Mouse (Mus musculus) splenic B cell, adult 2 months (primary cell): ENCODE measurements around the gene Thnsl1.

Source experiments
- DNase-seq: peaks from one replicate; pipeline ENCODE4 v3.0.0-alpha.2; 2011; ENCODE audit warnings: low read depth, low spot score
- H3K27me3 ChIP-seq: 2 replicates; pipeline ENCODE4 v1.6.1; 2012; ENCODE audit warnings: mild to moderate bottlenecking, low read length, moderate library complexity, mixed read lengths; ENCODE audit not compliant: control insufficient read depth, poor library complexity, insufficient read depth, severe bottlenecking
- H3K36me3 ChIP-seq: 2 replicates; pipeline ENCODE4 v1.6.1; 2012; ENCODE audit warnings: mild to moderate bottlenecking, low read length, moderate library complexity, mixed read lengths; ENCODE audit not compliant: control insufficient read depth, poor library complexity, insufficient read depth, severe bottlenecking

Thnsl1 gene

GRCm38 (mm10) chr2:21204912-21205830, at the start of gene Thnsl1, which contains the start of gene Enkur:
Gene Thnsl1 (plus strand): TSS chr2:21205724.
Gene Enkur (minus strand): TSS chr2:21205365.
- DNase-seq: peak; percentile 99
- Histone ChIP-seq H3K27me3 (no peaks in the 10 kb centered on the region), H3K36me3 (no peaks in the 10 kb centered on the region)

GRCm38 (mm10) chr2:21164296-21164695, 41.2 kb upstream of the Thnsl1 start:
- DNase-seq: no peak
- H3K36me3 ChIP-seq: no peaks in the 10 kb centered on the region
- H3K27me3 ChIP-seq: no peaks in the 10 kb centered on the region

- H3K36me3 ChIP-seq: no peaks in the 10 kb centered on the region
- no peak for DNase-seq
- no peaks in the 10 kb centered on the region for H3K27me3 ChIP-seq
Measured at GRCm38 (mm10) chr2:21167916-21168315, 37.6 kb upstream of the Thnsl1 start.

GRCm38 (mm10) chr2:21172797-21173196, 32.7 kb upstream of the Thnsl1 start:
- no peaks in the 10 kb centered on the region for H3K36me3 ChIP-seq
- H3K27me3 ChIP-seq: no peaks in the 10 kb centered on the region
- DNase-seq: no peak

GRCm38 (mm10) chr2:21179136-21179535, 26.4 kb upstream of the Thnsl1 start:
- no peaks in the 10 kb centered on the region for H3K36me3 ChIP-seq

GRCm38 (mm10) chr2:21182811-21183210, 22.7 kb upstream of the Thnsl1 start:
- DNase-seq: no peak
- no peaks in the 10 kb centered on the region for H3K27me3 ChIP-seq
- H3K36me3 ChIP-seq: no peaks in the 10 kb centered on the region

More at GRCm38 (mm10) chr2:21179136-21179535, 26.4 kb upstream of the Thnsl1 start:
- no peak for DNase-seq
- no peaks in the 10 kb centered on the region for H3K27me3 ChIP-seq

- peak; percentile 80 for DNase-seq
- Histone ChIP-seq H3K36me3 (no peaks in the 10 kb centered on the region), H3K27me3 (no peaks in the 10 kb centered on the region)
Measured at GRCm38 (mm10) chr2:21187576-21187975, 17.9 kb upstream of the Thnsl1 start.

GRCm38 (mm10) chr2:21188610-21189009, 16.9 kb upstream of the Thnsl1 start:
- Histone ChIP-seq H3K36me3 (no peaks in the 10 kb centered on the region), H3K27me3 (no peaks in the 10 kb centered on the region)
- no peak for DNase-seq

GRCm38 (mm10) chr2:21191232-21191631, 14.3 kb upstream of the Thnsl1 start:
- H3K36me3 ChIP-seq: no peaks in the 10 kb centered on the region
- DNase-seq: no peak
- H3K27me3 ChIP-seq: no peaks in the 10 kb centered on the region

GRCm38 (mm10) chr2:21195233-21195632, 10.3 kb upstream of the Thnsl1 start:
- DNase-seq: no peak
- Histone ChIP-seq H3K27me3 (no peaks in the 10 kb centered on the region), H3K36me3 (no peaks in the 10 kb centered on the region)

GRCm38 (mm10) chr2:21199051-21199450, 6.5 kb upstream of the Thnsl1 start:
- Histone ChIP-seq H3K27me3 (no peaks in the 10 kb centered on the region), H3K36me3 (no peaks in the 10 kb centered on the region)
- DNase-seq: no peak

- no peak for DNase-seq
- no peaks in the 10 kb centered on the region for H3K27me3 ChIP-seq
- no peaks in the 10 kb centered on the region for H3K36me3 ChIP-seq
Measured at GRCm38 (mm10) chr2:21202754-21203153, 2.8 kb upstream of the Thnsl1 start.

GRCm38 (mm10) chr2:21205831-21206159, 271 bp downstream of the Thnsl1 start:
- H3K36me3 ChIP-seq: no peaks in the 10 kb centered on the region
- no peaks in the 10 kb centered on the region for H3K27me3 ChIP-seq
- DNase-seq: no peak

- DNase-seq: no peak
- no peaks in the 10 kb centered on the region for H3K27me3 ChIP-seq
- H3K36me3 ChIP-seq: no peaks in the 10 kb centered on the region
Measured at GRCm38 (mm10) chr2:21206278-21206677, 754 bp downstream of the Thnsl1 start.

GRCm38 (mm10) chr2:21211361-21211760, 5.8 kb downstream of the Thnsl1 start:
- Histone ChIP-seq H3K36me3 (no peaks in the 10 kb centered on the region), H3K27me3 (no peaks in the 10 kb centered on the region)
- no peak for DNase-seq
